Mouse (Mus musculus): ENCODE measurements at regions not wholly inside any gene's neighbourhood (a gene's known extent, or its start where the extent isn't known, plus 50 kb on each side); places are given as distances from the start of the nearest gene placed in this dataset.
A peak's percentile ranks its signal among the peaks of the same experiment; 100 is the strongest.

- no peak for DNase-seq (ENCODE audit: low spot score)
Observed at GRCm38 (mm10) chr8:30797341-30797740, 2631.2 kb upstream of the 5930422O12Rik start.

GRCm38 (mm10) chr8:30817028-30817427, 2611.5 kb upstream of the 5930422O12Rik start:
- no peak for DNase-seq (ENCODE audit: low spot score)

GRCm38 (mm10) chr8:30822835-30823587, 2605.5 kb upstream of the 5930422O12Rik start:
- DNase-seq (ENCODE audit: low spot score) = no peak

- DNase-seq (ENCODE audit: low spot score) = no peak
Observed at GRCm38 (mm10) chr8:30823588-30823938, 2604.9 kb upstream of the 5930422O12Rik start.

- DNase-seq (ENCODE audit: low spot score) = no peak
Observed at GRCm38 (mm10) chr8:30826021-30826420, 2602.5 kb upstream of the 5930422O12Rik start.

GRCm38 (mm10) chr8:30838056-30838455, 2590.5 kb upstream of the 5930422O12Rik start:
- DNase-seq (ENCODE audit: low spot score) = no peak

GRCm38 (mm10) chr8:30840064-30840463, 2588.4 kb upstream of the 5930422O12Rik start:
- DNase-seq (ENCODE audit: low spot score) = peak; percentile 19

- no peak for DNase-seq (ENCODE audit: low spot score)
Observed at GRCm38 (mm10) chr8:30863017-30863416, 2565.5 kb upstream of the 5930422O12Rik start.

GRCm38 (mm10) chr8:30906044-30906695, 2522.3 kb upstream of the 5930422O12Rik start:
- DNase-seq (ENCODE audit: low spot score) = no peak

GRCm38 (mm10) chr8:30913664-30914063, 2514.8 kb upstream of the 5930422O12Rik start:
- DNase-seq (ENCODE audit: low spot score) = no peak

GRCm38 (mm10) chr8:30915127-30915526, 2513.4 kb upstream of the 5930422O12Rik start:
- DNase-seq (ENCODE audit: low spot score) = no peak

- no peak for DNase-seq (ENCODE audit: low spot score)
Observed at GRCm38 (mm10) chr8:30915601-30916171, 2512.8 kb upstream of the 5930422O12Rik start.

GRCm38 (mm10) chr8:30916184-30916751, 2512.2 kb upstream of the 5930422O12Rik start:
- DNase-seq (ENCODE audit: low spot score) = no peak

- DNase-seq (ENCODE audit: low spot score) = no peak
Observed at GRCm38 (mm10) chr8:30921451-30921850, 2507.1 kb upstream of the 5930422O12Rik start.

GRCm38 (mm10) chr8:30923301-30924159, 2505.0 kb upstream of the 5930422O12Rik start:
- peak; percentile 9 for DNase-seq (ENCODE audit: low spot score)

- no peak for DNase-seq (ENCODE audit: low spot score)
Observed at GRCm38 (mm10) chr8:30924160-30924534, 2504.4 kb upstream of the 5930422O12Rik start.

GRCm38 (mm10) chr8:30924656-30925055, 2503.9 kb upstream of the 5930422O12Rik start:
- no peak for DNase-seq (ENCODE audit: low spot score)

- DNase-seq (ENCODE audit: low spot score) = no peak
Observed at GRCm38 (mm10) chr8:30937449-30938075, 2490.9 kb upstream of the 5930422O12Rik start.

- DNase-seq (ENCODE audit: low spot score) = no peak
Observed at GRCm38 (mm10) chr8:30940901-30941300, 2487.6 kb upstream of the 5930422O12Rik start.

- no peak for DNase-seq (ENCODE audit: low spot score)
Observed at GRCm38 (mm10) chr8:30941511-30942175, 2486.9 kb upstream of the 5930422O12Rik start.
